Mouse (Mus musculus): ENCODE results near the gene Ttc28.

Ttc28 gene

GRCm38 (mm10) chr5:111164348-111164920, 284.8 kb downstream of the Ttc28 start:
- DNase-seq (ENCODE audit: low spot score in 2 of 2) = no peak

- DNase-seq (ENCODE audit: low spot score in 2 of 2) = no peak
Measured at GRCm38 (mm10) chr5:111170383-111170782, 290.8 kb downstream of the Ttc28 start.

GRCm38 (mm10) chr5:111175410-111175809, 295.8 kb downstream of the Ttc28 start:
- no peak for DNase-seq (ENCODE audit: low spot score in 2 of 2)

GRCm38 (mm10) chr5:111175842-111176241, 296.2 kb downstream of the Ttc28 start:
- DNase-seq (ENCODE audit: low spot score in 2 of 2) = no peak

GRCm38 (mm10) chr5:111176441-111176840, 296.8 kb downstream of the Ttc28 start:
- DNase-seq (ENCODE audit: low spot score in 2 of 2) = no peak

- no peak for DNase-seq (ENCODE audit: low spot score in 2 of 2)
Measured at GRCm38 (mm10) chr5:111178324-111179076, 298.9 kb downstream of the Ttc28 start.

GRCm38 (mm10) chr5:111179651-111180050, 300.0 kb downstream of the Ttc28 start:
- DNase-seq (ENCODE audit: low spot score in 2 of 2) = peak in 1 of 2 experiments; percentile 36

- DNase-seq (ENCODE audit: low spot score in 2 of 2) = no peak
Measured at GRCm38 (mm10) chr5:111180091-111181053, 300.8 kb downstream of the Ttc28 start.

- no peak for DNase-seq (ENCODE audit: low spot score in 2 of 2)
Measured at GRCm38 (mm10) chr5:111181204-111181912, 301.8 kb downstream of the Ttc28 start.

- DNase-seq (ENCODE audit: low spot score in 2 of 2) = no peak
Measured at GRCm38 (mm10) chr5:111186600-111186999, 307.0 kb downstream of the Ttc28 start.

- no peak for DNase-seq (ENCODE audit: low spot score in 2 of 2)
Measured at GRCm38 (mm10) chr5:111191972-111192371, 312.4 kb downstream of the Ttc28 start.

- DNase-seq (ENCODE audit: low spot score in 2 of 2) = no peak
Measured at GRCm38 (mm10) chr5:111194829-111195228, 315.2 kb downstream of the Ttc28 start.

- no peak for DNase-seq (ENCODE audit: low spot score in 2 of 2)
Measured at GRCm38 (mm10) chr5:111195488-111196485, 316.2 kb downstream of the Ttc28 start.

GRCm38 (mm10) chr5:111197727-111198126, 318.1 kb downstream of the Ttc28 start:
- no peak for DNase-seq (ENCODE audit: low spot score in 2 of 2)

GRCm38 (mm10) chr5:111200167-111200840, 320.7 kb downstream of the Ttc28 start:
- no peak for DNase-seq (ENCODE audit: low spot score in 2 of 2)

- DNase-seq (ENCODE audit: low spot score in 2 of 2) = peak in 1 of 2 experiments; percentile 61
Measured at GRCm38 (mm10) chr5:111200915-111201610, 321.5 kb downstream of the Ttc28 start.

GRCm38 (mm10) chr5:111204221-111204620, 324.6 kb downstream of the Ttc28 start:
- no peak for DNase-seq (ENCODE audit: low spot score in 2 of 2)

- no peak for DNase-seq (ENCODE audit: low spot score in 2 of 2)
Measured at GRCm38 (mm10) chr5:111204976-111205586, 325.5 kb downstream of the Ttc28 start.

- no peak for DNase-seq (ENCODE audit: low spot score in 2 of 2)
Measured at GRCm38 (mm10) chr5:111205817-111206216, 326.2 kb downstream of the Ttc28 start.
